Mouse (Mus musculus): ENCODE results near the gene Hp. TPM values are rescaled to one million over a fixed set of nuclear protein-coding genes. Genes with fewer than 3 reads are reported as not detected.
A peak's percentile ranks its signal among the peaks of the same experiment; 100 is the strongest.

The Hp gene
- polyA plus RNA-seq, 1 experiment from 2014 or later: 0.45 TPM

DNA sequence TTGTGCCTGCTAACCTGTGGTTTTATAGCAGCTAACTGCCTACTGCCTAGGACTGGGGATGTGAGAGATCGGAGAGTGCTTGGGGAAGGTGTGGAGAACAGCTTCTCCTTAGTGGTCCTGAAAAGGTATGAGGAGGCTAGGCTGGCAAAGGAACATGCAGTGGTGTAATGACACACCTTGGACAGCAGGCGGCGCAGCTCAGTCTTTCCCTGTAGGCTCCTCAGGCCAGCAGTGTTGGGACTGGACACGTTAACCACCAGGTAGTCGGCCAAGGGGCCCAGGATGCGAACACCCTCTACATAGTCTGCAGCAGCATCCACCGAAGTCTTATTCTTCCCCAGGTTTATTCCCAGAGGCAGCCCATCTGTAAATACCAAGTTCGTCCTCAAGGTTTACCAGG, 16.9 kb upstream of the Hp start:
- Histone ChIP-seq H3K27me3 (ENCODE audit: control insufficient read depth, insufficient read depth, low read length) (no peaks in the 10 kb centered on the region), H3K4me3 (ENCODE audit: low read depth, low read length) (no peak overlapping the region), H3K4me1 (replicated peaks; ENCODE audit: control insufficient read depth, insufficient read depth, low read length) (no peaks in the 10 kb centered on the region), H3K36me3 (ENCODE audit: control insufficient read depth, insufficient read depth, low read length) (no peaks in the 10 kb centered on the region; the same call in 1 of the 2 replicates), H3K9ac (ENCODE audit: low read length) (no peak overlapping the region), H3K27ac (ENCODE audit: low read depth, low read length) (no peak overlapping the region), H3K4me2 (ENCODE audit: low read depth, low read length, severe bottlenecking) (no peak overlapping the region), H3K9me3 (ENCODE audit: control insufficient read depth, low read length) (no peaks in the 10 kb centered on the region)
- ATAC-seq (replicated peaks; ENCODE audit: low FRiP score) (0 out of 2 replicates have a peak, but pooled peaks have one; percentile 24), DNase-seq (ENCODE audit: low spot score) (peak; percentile 82)
- 51% methylated on average over 8 of the region's 8 CpGs for WGBS

DNA sequence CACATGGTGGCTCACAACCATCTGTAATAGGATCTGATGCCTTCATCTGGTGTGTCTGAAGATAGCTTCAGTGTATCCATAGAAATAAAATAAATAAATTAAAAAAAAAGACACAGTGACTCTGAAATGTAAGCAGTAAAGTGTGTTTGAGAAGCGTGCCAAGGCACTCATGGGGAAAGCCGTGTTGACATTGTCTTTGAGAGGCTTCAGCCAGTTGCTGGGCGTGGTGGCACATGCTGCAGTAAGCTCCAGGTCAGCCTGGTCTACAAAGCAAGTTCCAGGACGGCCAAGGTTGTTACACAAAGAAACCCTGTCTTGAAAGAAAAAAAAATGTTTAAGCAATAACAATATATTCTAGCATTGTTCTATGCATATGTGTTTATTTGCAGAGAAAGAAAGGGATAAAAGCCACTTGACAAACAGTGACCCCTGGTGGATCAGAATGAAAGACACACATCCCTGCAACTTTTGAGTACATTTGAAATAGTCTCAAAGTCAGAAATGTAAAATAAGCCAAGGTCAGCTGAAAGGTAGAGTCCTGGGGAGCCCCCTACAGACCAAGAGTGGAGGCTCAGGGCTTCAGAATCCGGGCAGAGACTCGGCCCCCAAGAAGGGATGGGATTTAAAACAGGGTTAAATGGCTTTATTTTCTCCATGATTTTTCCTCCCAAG, 14.3 kb upstream of the Hp start:
- no peak for DNase-seq (ENCODE audit: low spot score)
- no peak overlapping the region for H3K27ac ChIP-seq (ENCODE audit: low read depth, low read length)
- ATAC-seq (replicated peaks; ENCODE audit: low FRiP score): no peak
- no peak overlapping the region for H3K9ac ChIP-seq (ENCODE audit: low read length)
- H3K4me1 ChIP-seq (replicated peaks; ENCODE audit: control insufficient read depth, insufficient read depth, low read length): no peaks in the 10 kb centered on the region
- H3K36me3 ChIP-seq (ENCODE audit: control insufficient read depth, insufficient read depth, low read length): no peaks in the 10 kb centered on the region
- H3K9me3 ChIP-seq (ENCODE audit: control insufficient read depth, low read length): no peaks in the 10 kb centered on the region
- no peaks in the 10 kb centered on the region for H3K27me3 ChIP-seq (ENCODE audit: control insufficient read depth, insufficient read depth, low read length)
- H3K4me2 ChIP-seq (ENCODE audit: low read depth, low read length, severe bottlenecking): no peak overlapping the region
- 84% methylated on average over 6 of the region's 6 CpGs for WGBS
- no peak overlapping the region for H3K4me3 ChIP-seq (ENCODE audit: low read depth, low read length)

DNA sequence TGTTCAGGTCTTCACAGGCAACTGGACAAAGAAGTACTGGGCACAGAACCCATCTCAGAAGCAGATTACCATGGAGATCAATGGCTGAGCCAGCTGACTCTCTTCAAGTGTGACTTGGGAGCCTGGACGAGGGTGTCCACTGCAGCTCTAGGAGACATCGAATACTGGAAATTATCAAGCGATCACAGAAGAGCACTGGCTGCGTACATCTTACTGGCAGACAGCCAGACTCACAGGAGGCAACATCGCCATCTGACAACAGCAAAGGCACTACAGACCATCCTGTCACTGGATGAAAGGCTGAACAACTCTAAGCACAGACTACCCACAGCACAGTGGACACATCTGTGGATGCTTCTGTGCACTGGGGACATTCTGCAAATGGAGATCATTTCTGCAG, 13.2 kb upstream of the Hp start:
- Histone ChIP-seq H3K27ac (ENCODE audit: low read depth, low read length) (no peak overlapping the region), H3K4me1 (replicated peaks; ENCODE audit: control insufficient read depth, insufficient read depth, low read length) (no peaks in the 10 kb centered on the region), H3K36me3 (ENCODE audit: control insufficient read depth, insufficient read depth, low read length) (no peaks in the 10 kb centered on the region), H3K9ac (ENCODE audit: low read length) (no peak overlapping the region), H3K4me2 (ENCODE audit: low read depth, low read length, severe bottlenecking) (no peak overlapping the region), H3K4me3 (ENCODE audit: low read depth, low read length) (no peak overlapping the region), H3K9me3 (ENCODE audit: control insufficient read depth, low read length) (no peaks in the 10 kb centered on the region), H3K27me3 (ENCODE audit: control insufficient read depth, insufficient read depth, low read length) (no peaks in the 10 kb centered on the region)
- ATAC-seq (replicated peaks; ENCODE audit: low FRiP score) (no peak), DNase-seq (ENCODE audit: low spot score) (no peak)
- 90% methylated on average over 5 of the region's 5 CpGs for WGBS

GRCm38 (mm10) chr8:109591367-109591766, 12.4 kb upstream of the Hp start:
- Histone ChIP-seq H3K4me3 (ENCODE audit: low read depth, low read length) (no peak overlapping the region), H3K27me3 (ENCODE audit: control insufficient read depth, insufficient read depth, low read length) (no peaks in the 10 kb centered on the region), H3K9ac (ENCODE audit: low read length) (no peak overlapping the region), H3K36me3 (ENCODE audit: control insufficient read depth, insufficient read depth, low read length) (no peaks in the 10 kb centered on the region), H3K4me1 (replicated peaks; ENCODE audit: control insufficient read depth, insufficient read depth, low read length) (no peaks in the 10 kb centered on the region), H3K9me3 (ENCODE audit: control insufficient read depth, low read length) (no peaks in the 10 kb centered on the region), H3K27ac (ENCODE audit: low read depth, low read length) (no peak overlapping the region), H3K4me2 (ENCODE audit: low read depth, low read length, severe bottlenecking) (no peak overlapping the region)
- ATAC-seq (replicated peaks; ENCODE audit: low FRiP score) (no peak), DNase-seq (ENCODE audit: low spot score) (no peak)
- WGBS: 85% methylated on average over 3 of the region's 3 CpGs

GRCm38 (mm10) chr8:109590901-109591300, 11.9 kb upstream of the Hp start:
- H3K27me3 ChIP-seq (ENCODE audit: control insufficient read depth, insufficient read depth, low read length): no peaks in the 10 kb centered on the region
- no peak overlapping the region for H3K4me3 ChIP-seq (ENCODE audit: low read depth, low read length)
- no peak overlapping the region for H3K9ac ChIP-seq (ENCODE audit: low read length)
- H3K4me1 ChIP-seq (replicated peaks; ENCODE audit: control insufficient read depth, insufficient read depth, low read length): no peaks in the 10 kb centered on the region
- H3K27ac ChIP-seq (ENCODE audit: low read depth, low read length): no peak overlapping the region
- no peaks in the 10 kb centered on the region for H3K36me3 ChIP-seq (ENCODE audit: control insufficient read depth, insufficient read depth, low read length)
- no peak overlapping the region for H3K4me2 ChIP-seq (ENCODE audit: low read depth, low read length, severe bottlenecking)
- WGBS: 86% methylated on average over 9 of the region's 9 CpGs
- no peaks in the 10 kb centered on the region for H3K9me3 ChIP-seq (ENCODE audit: control insufficient read depth, low read length)
- DNase-seq (ENCODE audit: low spot score) (no peak), ATAC-seq (replicated peaks; ENCODE audit: low FRiP score) (no peak)

GRCm38 (mm10) chr8:109586972-109587504, 8.1 kb upstream of the Hp start:
- Histone ChIP-seq H3K9ac (ENCODE audit: low read length) (no peak overlapping the region), H3K36me3 (ENCODE audit: control insufficient read depth, insufficient read depth, low read length) (no peaks in the 10 kb centered on the region), H3K27ac (ENCODE audit: low read depth, low read length) (no peak overlapping the region), H3K9me3 (ENCODE audit: control insufficient read depth, low read length) (no peaks in the 10 kb centered on the region), H3K4me3 (ENCODE audit: low read depth, low read length) (no peak overlapping the region), H3K27me3 (ENCODE audit: control insufficient read depth, insufficient read depth, low read length) (no peaks in the 10 kb centered on the region), H3K4me1 (replicated peaks; ENCODE audit: control insufficient read depth, insufficient read depth, low read length) (no peaks in the 10 kb centered on the region), H3K4me2 (ENCODE audit: low read depth, low read length, severe bottlenecking) (no peak overlapping the region)
- no peak for ATAC-seq (replicated peaks; ENCODE audit: low FRiP score)
- WGBS: 66% methylated on average over 7 of the region's 7 CpGs
- no peak for DNase-seq (ENCODE audit: low spot score)

DNA sequence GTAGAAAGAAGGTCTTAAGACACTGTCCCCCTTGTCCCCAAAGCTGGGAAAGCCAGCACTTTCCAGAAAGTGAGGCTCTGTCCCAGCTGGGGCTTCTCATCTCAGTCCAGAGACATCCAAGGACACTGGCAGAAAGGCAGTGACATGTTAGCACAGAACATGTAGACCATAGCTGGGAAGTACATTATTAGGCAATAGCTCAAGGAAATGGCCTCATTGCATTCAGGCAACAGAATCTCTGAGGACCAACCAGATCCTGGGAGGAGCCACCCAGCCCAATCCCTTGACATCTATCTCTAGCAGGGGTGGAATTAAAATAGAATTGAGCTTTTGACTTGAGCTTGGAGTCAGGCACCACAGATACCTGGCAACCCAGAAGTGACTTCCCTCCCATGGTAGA, 6.7 kb upstream of the Hp start:
- Histone ChIP-seq H3K9ac (ENCODE audit: low read length) (no peak overlapping the region), H3K27me3 (ENCODE audit: control insufficient read depth, insufficient read depth, low read length) (no peaks in the 10 kb centered on the region), H3K4me1 (replicated peaks; ENCODE audit: control insufficient read depth, insufficient read depth, low read length) (no peaks in the 10 kb centered on the region), H3K9me3 (ENCODE audit: control insufficient read depth, low read length) (no peaks in the 10 kb centered on the region), H3K27ac (ENCODE audit: low read depth, low read length) (no peak overlapping the region), H3K4me3 (ENCODE audit: low read depth, low read length) (no peak overlapping the region), H3K4me2 (ENCODE audit: low read depth, low read length, severe bottlenecking) (no peak overlapping the region), H3K36me3 (ENCODE audit: control insufficient read depth, insufficient read depth, low read length) (no peaks in the 10 kb centered on the region)
- no peak for ATAC-seq (replicated peaks; ENCODE audit: low FRiP score)
- no peak for DNase-seq (ENCODE audit: low spot score)

DNA sequence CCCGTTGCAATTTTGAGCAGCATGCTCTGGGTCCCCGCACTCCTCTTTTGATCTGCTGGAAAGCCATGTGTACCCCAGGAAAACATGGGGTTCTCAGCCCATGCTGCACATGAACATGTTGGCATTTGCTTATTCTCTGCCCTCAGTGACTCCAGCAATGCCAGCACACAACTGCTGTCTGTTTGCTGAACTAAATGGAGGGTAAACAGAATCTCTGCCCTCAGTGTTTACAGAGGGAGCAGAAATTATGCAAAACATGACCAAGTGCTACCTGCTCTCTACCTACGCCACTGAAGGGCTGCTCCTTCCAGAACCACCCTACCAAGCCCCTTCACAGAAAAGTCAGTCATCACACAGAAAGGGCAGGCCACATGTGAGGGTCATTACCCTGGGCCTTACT, 5.9 kb upstream of the Hp start:
- Histone ChIP-seq H3K4me3 (ENCODE audit: low read depth, low read length) (no peak overlapping the region), H3K36me3 (ENCODE audit: control insufficient read depth, insufficient read depth, low read length) (no peaks in the 10 kb centered on the region)
- 86% methylated on average over 3 of the region's 3 CpGs for WGBS

GRCm38 (mm10) chr8:109584293-109584692, 5.3 kb upstream of the Hp start:
- 91% methylated on average over 4 of the region's 4 CpGs for WGBS
- no peak overlapping the region for H3K27ac ChIP-seq (ENCODE audit: low read depth, low read length)
- ATAC-seq (replicated peaks; ENCODE audit: low FRiP score): no peak

More for the DNA sequence above, 5.9 kb upstream of the Hp start:
- ATAC-seq (replicated peaks; ENCODE audit: low FRiP score) (no peak), DNase-seq (ENCODE audit: low spot score) (no peak)
- H3K9ac ChIP-seq (ENCODE audit: low read length): no peak overlapping the region
- H3K27ac ChIP-seq (ENCODE audit: low read depth, low read length): no peak overlapping the region
- H3K27me3 ChIP-seq (ENCODE audit: control insufficient read depth, insufficient read depth, low read length): no peaks in the 10 kb centered on the region
- no peaks in the 10 kb centered on the region for H3K4me1 ChIP-seq (replicated peaks; ENCODE audit: control insufficient read depth, insufficient read depth, low read length)
- no peaks in the 10 kb centered on the region for H3K9me3 ChIP-seq (ENCODE audit: control insufficient read depth, low read length)
- H3K4me2 ChIP-seq (ENCODE audit: low read depth, low read length, severe bottlenecking): no peak overlapping the region

More at GRCm38 (mm10) chr8:109584293-109584692, 5.3 kb upstream of the Hp start:
- no peak for DNase-seq (ENCODE audit: low spot score)
- Histone ChIP-seq H3K27me3 (ENCODE audit: control insufficient read depth, insufficient read depth, low read length) (no peaks in the 10 kb centered on the region), H3K4me3 (ENCODE audit: low read depth, low read length) (no peak overlapping the region), H3K36me3 (ENCODE audit: control insufficient read depth, insufficient read depth, low read length) (no peaks in the 10 kb centered on the region), H3K9me3 (ENCODE audit: control insufficient read depth, low read length) (no peaks in the 10 kb centered on the region), H3K4me1 (replicated peaks; ENCODE audit: control insufficient read depth, insufficient read depth, low read length) (no peaks in the 10 kb centered on the region), H3K4me2 (ENCODE audit: low read depth, low read length, severe bottlenecking) (no peak overlapping the region), H3K9ac (ENCODE audit: low read length) (no peak overlapping the region)

Measured in forebrain, embryonic 11.5 days (tissue).